In the genomic region with DNA sequence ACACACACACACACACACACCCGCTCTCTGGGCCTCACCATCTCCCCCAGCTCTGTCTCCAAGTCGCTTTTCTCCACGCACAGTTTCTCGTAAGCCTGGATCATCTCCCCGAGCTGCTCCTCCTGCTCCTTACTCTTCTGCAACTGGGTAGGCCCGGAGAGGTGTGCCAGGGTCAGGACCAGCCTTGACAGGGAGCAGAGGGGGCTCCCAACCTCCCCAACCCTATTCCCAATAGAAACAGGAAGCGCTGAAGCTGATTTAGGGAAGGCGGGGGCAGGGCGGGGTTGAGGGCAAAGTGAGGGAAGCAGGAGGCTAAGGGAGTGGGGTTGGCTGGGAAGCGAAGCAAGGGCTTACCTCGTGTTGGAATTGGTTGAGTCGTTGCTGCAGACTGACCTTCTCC, we compare ENCODE assay signal across 8 mouse cellular contexts. TPM values are rescaled to one million over a fixed set of nuclear protein-coding genes. Genes with fewer than 3 reads are reported as not detected.
A peak's percentile ranks its signal among the peaks of the same experiment; 100 is the strongest.
DNase-seq lines count a peak whose midpoint lies in the region; ATAC-seq and TF ChIP-seq lines count a peak whose summit lies in the region.

No protein-coding gene starts in this region.

- H3K27me3 ChIP-seq in hindbrain, embryonic 13.5 days, result peaks cover 11% of the 10 kb centered on the region
- H3K27me3 ChIP-seq in lung, postnatal 0 days (replicated peaks; ENCODE audit: insufficient read depth, low read length), result no peaks in the 10 kb centered on the region

- no peak overlapping the region for H3K27ac ChIP-seq in bone marrow, adult 2 months (ENCODE audit: control insufficient read depth, insufficient read depth, low read depth, low read length, poor library complexity)
- no peak overlapping the region for H3K27ac ChIP-seq in hindbrain, embryonic 13.5 days
- peak overlapping the region; percentile 88; the same call in 1 of the 2 replicates for H3K27ac ChIP-seq in lung, postnatal 0 days (ENCODE audit: low read length)

- TF ChIP-seq EP300 in lung, postnatal 0 days (IDR thresholded peaks at IDR 0.05), result no peak

- intact Hi-C loops in heart, postnatal 14 days (cut with DNase I), result loop anchor here (2.0 kb wide), 1 partner anchor 48 kb away; no protein-coding TSS in a partner anchor

- peak; percentile 24 to 37 for DNase-seq in heart, adult 18-20 months
- no peak for DNase-seq in heart, postnatal 14 days
- DNase-seq in lung, postnatal 0 days (ENCODE audit: low spot score), result no peak
- no peak for DNase-seq in urinary bladder, postnatal 25 days (ENCODE audit: low spot score)
- DNase-seq in layer of hippocampus, adult 9-10 months (ENCODE audit: low spot score), result no peak
- no peak for DNase-seq in frontal cortex, postnatal 25 days (ENCODE audit: low spot score in 2 of 2)

- H3K9me3 ChIP-seq in hindbrain, embryonic 13.5 days, result no peaks in the 10 kb centered on the region
- H3K9me3 ChIP-seq in lung, postnatal 0 days (ENCODE audit: low read length), result no peaks in the 10 kb centered on the region

- H3K4me3 ChIP-seq in bone marrow, adult 2 months (replicated peaks; ENCODE audit: control insufficient read depth, low read depth, low read length), result peak overlapping the region; percentile 41
- peak overlapping the region; percentile 74; the same call in 1 of the 2 replicates for H3K4me3 ChIP-seq in hindbrain, embryonic 13.5 days
- peak overlapping the region; percentile 77 for H3K4me3 ChIP-seq in lung, postnatal 0 days (ENCODE audit: low read depth, low read length)

- H3K4me1 ChIP-seq in bone marrow, adult 2 months (ENCODE audit: control insufficient read depth, insufficient read depth, low read length), result no peaks in the 10 kb centered on the region; the same call in 1 of the 2 replicates
- peaks cover 47% of the 10 kb centered on the region for H3K4me1 ChIP-seq in hindbrain, embryonic 13.5 days (replicated peaks)
- 0 out of 2 replicates have a peak, but pooled peaks cover 5% of the 10 kb centered on the region for H3K4me1 ChIP-seq in lung, postnatal 0 days (ENCODE audit: insufficient read depth, low read depth, low read length)

- 59% methylated on average over 12 of the region's 12 CpGs for WGBS in bone marrow, adult 2 months
- WGBS in hindbrain, embryonic 13.5 days, result 31% methylated on average over 12 of the region's 12 CpGs
- 35% methylated on average over 12 of the region's 12 CpGs for WGBS in lung, postnatal 0 days

- H3K4me2 ChIP-seq in hindbrain, embryonic 13.5 days, result peak overlapping the region; percentile 80
- H3K4me2 ChIP-seq in lung, postnatal 0 days (replicated peaks; ENCODE audit: low read depth, low read length), result peak overlapping the region; percentile 93

- ATAC-seq in hindbrain, embryonic 13.5 days (ENCODE audit: low FRiP score), result no peak
- ATAC-seq in lung, postnatal 0 days, result no peak

- no peak for TF ChIP-seq POLR2A in bone marrow, adult 2 months (IDR thresholded peaks at IDR 0.05; ENCODE audit: borderline replicate concordance, control insufficient read depth, low read depth, low read length)

- no peak for TF ChIP-seq CTCF in bone marrow, adult 2 months (IDR thresholded peaks at IDR 0.05; ENCODE audit: control insufficient read depth, insufficient read depth, low read length)
- TF ChIP-seq CTCF in lung, postnatal 0 days (IDR thresholded peaks at IDR 0.05), result no peak

- peak overlapping the region; percentile 55 for H3K9ac ChIP-seq in hindbrain, embryonic 13.5 days
- H3K9ac ChIP-seq in lung, postnatal 0 days (replicated peaks; ENCODE audit: low read depth), result no peak overlapping the region

- H3K36me3 ChIP-seq in hindbrain, embryonic 13.5 days, result peaks cover 51% of the 10 kb centered on the region
- no peaks in the 10 kb centered on the region for H3K36me3 ChIP-seq in lung, postnatal 0 days (ENCODE audit: insufficient read depth, low read length)

RNA-seq across cellular contexts. Expression of gene Tbkbp1, which starts 2.7 kb away (rescaled TPM):
- total RNA-seq in heart, adult 18-20 months (2021), result 10 to 100 TPM; 12.5 to 15.0 TPM
- total RNA-seq in heart, postnatal 14 days (2021), result 10 to 100 TPM; 13.4 to 15.8 TPM
- 6.3 and 16.6 TPM in 2 replicates for polyA plus RNA-seq in bone marrow, adult 2 months (2011; ENCODE audit: insufficient read depth, insufficient read length, low replicate concordance, missing spikeins)
- polyA plus RNA-seq in hindbrain, embryonic 13.5 days (2015; fragmentation: Nextera tagmentation; extraction: Ambion mirVana), result 7.3 and 8.2 TPM in 2 replicates
- 8.1 and 8.9 TPM in 2 replicates for polyA plus RNA-seq in lung, postnatal 0 days (2015; fragmentation: Nextera tagmentation; extraction: Ambion mirVana)

RNA-seq across cellular contexts. Expression of gene Tbx21, which starts 33.5 kb away (rescaled TPM):
- total RNA-seq in heart, adult 18-20 months (2021), result under 1 TPM; 0.10 to 0.41 TPM
- under 1 TPM in 1 of 2 experiments, not detected in 1; 0.12 TPM for total RNA-seq in heart, postnatal 14 days (2021)
- 0.77 and 2.2 TPM in 2 replicates for polyA plus RNA-seq in bone marrow, adult 2 months (2011; ENCODE audit: insufficient read depth, insufficient read length, low replicate concordance, missing spikeins)
- polyA plus RNA-seq in hindbrain, embryonic 13.5 days (2015; fragmentation: Nextera tagmentation; extraction: Ambion mirVana), result 0.16 and 0.21 TPM in 2 replicates
- polyA plus RNA-seq in lung, postnatal 0 days (2015; fragmentation: Nextera tagmentation; extraction: Ambion mirVana), result 0.12 and 0.13 TPM in 2 replicates

RNA-seq across cellular contexts. Expression of gene Kpnb1, which starts 39.1 kb away (rescaled TPM):
- total RNA-seq in heart, adult 18-20 months (2021), result 10 to 100 TPM; 80.8 to 82.9 TPM
- 10 to 100 TPM; 86.3 to 94.8 TPM for total RNA-seq in heart, postnatal 14 days (2021)
- polyA plus RNA-seq in bone marrow, adult 2 months (2011; ENCODE audit: insufficient read depth, insufficient read length, low replicate concordance, missing spikeins), result 66.4 and 67.4 TPM in 2 replicates
- 36.7 and 39.7 TPM in 2 replicates for polyA plus RNA-seq in hindbrain, embryonic 13.5 days (2015; fragmentation: Nextera tagmentation; extraction: Ambion mirVana)
- polyA plus RNA-seq in lung, postnatal 0 days (2015; fragmentation: Nextera tagmentation; extraction: Ambion mirVana), result 17.0 and 20.3 TPM in 2 replicates

Comparison
In these comparisons a context has a peak if more than half of its experiments do, and no peak if none do; other contexts are left out.
1. DNase-seq: peak in heart, adult 18-20 months (2 of 2); none in heart, postnatal 14 days (0 of 2), lung, postnatal 0 days (single experiment), urinary bladder, postnatal 25 days (single experiment), layer of hippocampus, adult 9-10 months (single experiment) and frontal cortex, postnatal 25 days (0 of 2).
2. Peak in every context shown above with its lines, with median percentiles within 50 percentile points of each other: H3K4me3 ChIP-seq.